Mouse (Mus musculus): Measurements from ENCODE around the gene AU022751. TPM values are rescaled to one million over a fixed set of nuclear protein-coding genes. Genes with fewer than 3 reads are reported as not detected.

Gene AU022751
- not detected for polyA plus RNA-seq (2014; fragmentation: Illumina TruSeq; extraction: RNeasy Lipid Tissue Mini Kit (QIAGEN cat#74804); ENCODE audit: low read depth, low replicate concordance)

DNA sequence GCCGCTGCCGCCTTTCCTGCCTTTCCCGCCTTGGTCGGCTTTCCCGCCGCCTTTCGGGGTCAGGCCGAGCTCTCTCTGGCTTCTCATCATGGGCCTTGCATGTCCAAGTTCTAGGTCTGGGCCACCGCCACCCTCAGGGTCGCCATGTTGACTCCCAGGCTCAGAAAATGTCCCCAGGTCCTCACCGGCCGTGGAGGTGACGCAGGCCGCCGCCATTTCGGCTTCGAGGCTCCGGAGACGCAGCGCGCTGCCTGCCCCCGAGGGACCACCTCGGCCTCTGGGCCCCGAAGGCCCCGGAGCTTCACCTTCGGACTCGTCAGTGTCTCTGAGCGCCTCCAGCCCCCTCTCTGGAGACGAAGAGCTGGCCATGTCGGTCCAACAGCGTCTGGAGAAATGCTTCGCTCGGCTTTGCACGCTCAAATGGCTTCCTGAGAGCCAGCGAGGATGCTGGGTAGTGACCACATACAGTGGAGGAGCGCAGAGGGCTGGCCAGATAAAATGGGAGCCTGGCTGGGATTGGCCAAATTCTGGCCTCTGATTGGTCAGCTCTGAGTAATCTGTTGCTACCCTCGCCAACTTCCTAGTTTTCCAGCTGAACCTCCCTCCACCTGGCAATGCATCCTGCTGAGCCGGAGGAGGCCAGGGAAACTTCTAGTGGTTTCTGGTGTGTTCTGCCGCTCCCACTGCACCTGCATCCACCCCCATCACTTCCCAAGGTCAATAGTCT is at the start of gene AU022751:
Gene AU022751 (minus strand): TSS at position 466 of the 727 bp plus-strand sequence.

DNA sequence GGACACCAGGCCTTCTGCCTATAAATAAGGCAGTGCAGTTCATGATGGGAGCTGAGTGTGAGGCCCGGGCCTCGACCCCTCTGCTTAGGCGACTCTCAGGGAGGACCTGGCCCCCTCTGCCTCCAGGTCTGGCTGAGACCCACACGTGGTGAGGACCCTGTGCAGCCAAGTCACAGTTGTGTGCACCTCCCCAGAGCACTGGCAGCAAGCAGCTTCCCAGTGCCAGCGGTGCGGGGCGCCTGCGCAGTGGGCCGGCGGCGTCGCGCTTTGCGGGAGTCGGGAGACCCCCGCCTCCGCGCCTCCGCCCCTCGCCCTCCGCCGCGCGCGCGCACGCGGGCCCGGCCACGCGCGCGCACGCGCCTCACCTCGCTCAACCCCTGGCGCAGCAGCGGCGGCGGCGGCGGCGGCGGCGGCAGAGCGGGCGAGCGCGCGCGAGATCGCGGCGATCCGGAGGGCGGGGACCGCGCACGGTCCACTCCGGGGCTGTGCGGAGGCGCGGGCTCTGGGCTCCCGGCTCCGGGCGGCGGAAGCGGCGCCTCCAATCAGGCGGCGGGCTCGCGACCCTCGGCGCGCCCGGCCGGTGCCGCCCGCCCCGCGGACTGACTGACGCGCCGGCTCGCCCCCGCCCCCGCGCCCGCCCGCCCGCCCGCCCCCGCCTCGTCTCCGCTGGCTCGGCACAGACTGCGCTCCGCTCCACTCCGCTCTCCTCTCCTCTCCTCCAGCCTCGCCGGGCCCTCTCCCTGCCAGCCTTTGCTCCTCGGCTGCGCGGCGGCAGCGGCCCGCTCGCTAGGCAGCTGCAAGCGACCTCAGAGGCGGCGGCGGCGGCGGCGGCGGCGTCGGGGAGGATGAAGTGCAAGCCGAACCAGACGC is 35.9 kb downstream of the AU022751 start, which contains the start of gene Nudt11:
Gene Nudt11 (plus strand): TSS at position 388 of the 870 bp plus-strand sequence.

Other genes with a start within 250 kb of the AU022751 start
- 3.5 TPM for gene Nudt11, start 36.0 kb downstream of the AU022751 start, polyA plus RNA-seq (2014; fragmentation: Illumina TruSeq; extraction: RNeasy Lipid Tissue Mini Kit (QIAGEN cat#74804); ENCODE audit: low read depth, low replicate concordance)
- gene Nudt10, start 89.6 kb upstream of the AU022751 start, polyA plus RNA-seq (2014; fragmentation: Illumina TruSeq; extraction: RNeasy Lipid Tissue Mini Kit (QIAGEN cat#74804); ENCODE audit: low read depth, low replicate concordance): 6.4 TPM
- gene Bmp15, start 237.3 kb upstream of the AU022751 start, polyA plus RNA-seq (2014; fragmentation: Illumina TruSeq; extraction: RNeasy Lipid Tissue Mini Kit (QIAGEN cat#74804); ENCODE audit: low read depth, low replicate concordance): 0.62 TPM